Mouse (Mus musculus) liver, postnatal 0 days (tissue): ENCODE results near the gene Bbs2. TPM values are rescaled to one million over a fixed set of nuclear protein-coding genes. Genes with fewer than 3 reads are reported as not detected.
A peak's percentile ranks its signal among the peaks of the same experiment; 100 is the strongest.

Experiments
- ATAC-seq: fragments of 200-750 bp; cut with Nextera tagmentation; 2 replicates; pipeline ENCODE4 v1.8.0; 2017; ENCODE audit warnings: mild to moderate bottlenecking, moderate library complexity
- DNase-seq: peaks from one replicate; pipeline ENCODE4 v3.0.0-alpha.2; 2016
- H3K27ac ChIP-seq: fragments of 300-500 bp; sonication (generic); 2 replicates; pipeline ENCODE4 v1.5.1; 2014; ENCODE audit warnings: antibody characterized with exemption, moderate library complexity, mild to moderate bottlenecking, low read depth
- H3K27me3 ChIP-seq: fragments of 300-500 bp; sonication (generic); 2 replicates; pipeline ENCODE4 v1.6.1; 2014; ENCODE audit warnings: low read length, control low read depth, mixed read lengths; ENCODE audit not compliant: insufficient read depth
- H3K36me3 ChIP-seq: fragments of 300-500 bp; sonication (generic); replicated peaks from 2 replicates; pipeline ENCODE4 v1.6.1; 2014; ENCODE audit warnings: mild to moderate bottlenecking, control low read depth, low read length, moderate library complexity, mixed read lengths; ENCODE audit not compliant: insufficient read depth
- H3K4me1 ChIP-seq: fragments of 300-500 bp; sonication (generic); 2 replicates; pipeline ENCODE4 v1.6.1; 2014; ENCODE audit warnings: antibody characterized with exemption, mild to moderate bottlenecking, control low read depth; ENCODE audit not compliant: insufficient read depth
- H3K4me2 ChIP-seq: fragments of 300-500 bp; sonication (generic); 2 replicates; pipeline ENCODE4 v1.6.1; 2014; ENCODE audit warnings: low read depth, mild to moderate bottlenecking, low read length, moderate library complexity, mixed read lengths
- H3K4me3 ChIP-seq: fragments of 300-500 bp; sonication (generic); 2 replicates; pipeline ENCODE4 v1.5.1; 2014; ENCODE audit warnings: low read depth, low read length
- H3K9ac ChIP-seq: fragments of 300-500 bp; sonication (generic); replicated peaks from 2 replicates; pipeline ENCODE4 v1.6.1; 2014; ENCODE audit warnings: mild to moderate bottlenecking, moderate library complexity
- H3K9me3 ChIP-seq: fragments of 300-500 bp; sonication (generic); 2 replicates; pipeline ENCODE4 v1.6.1; 2016; ENCODE audit warnings: mild to moderate bottlenecking, control low read depth, low read length, mixed read lengths
- CTCF ChIP-seq: sonication (generic); IDR thresholded peaks from 2 replicates; pipeline ENCODE4 v1.5.1; 2016; ENCODE audit warnings: antibody characterized with exemption, low read depth
- EP300 ChIP-seq: IDR thresholded peaks from 2 replicates; pipeline ENCODE4 v1.6.1; 2016; ENCODE audit warnings: antibody characterized with exemption, low read depth, mild to moderate bottlenecking
- WGBS: fragments of 180-500 bp; shearing (Covaris S2); extraction: QIAGEN DNeasy Blood & Tissue Kit; methylation state at CpG from one replicate; pipeline ENCODE4 v1.1.7; 2014; ENCODE audit not compliant: insufficient replicate concordance; 5-methylcytosine and 5-hydroxymethylcytosine counted together
- polyA plus RNA-seq: library from polyadenylated mRNA; unstranded; fragments of >200 nt; fragmentation: Nextera tagmentation; extraction: Ambion mirVana; gene quantifications from 2 replicates; pipeline ENCODE4 v1.2.1, GENCODE M21; 2015

The Bbs2 gene
- polyA plus RNA-seq, 1 experiment from 2014 or later = 1.8 TPM

- TF ChIP-seq EP300 (no peak), CTCF (no peak)
- no peaks in the 10 kb centered on the region for H3K36me3 ChIP-seq
- no peaks in the 10 kb centered on the region for H3K9me3 ChIP-seq
- peaks cover 15% of the 10 kb centered on the region for H3K4me1 ChIP-seq
- H3K27me3 ChIP-seq = no peaks in the 10 kb centered on the region
- WGBS = 59% methylated on average over 3 of the region's 3 CpGs
- H3K27ac ChIP-seq = no peak overlapping the region
- no peak for ATAC-seq
- no peak for DNase-seq
- no peak overlapping the region for H3K4me2 ChIP-seq
- no peak overlapping the region for H3K9ac ChIP-seq
- H3K4me3 ChIP-seq = no peak overlapping the region
Observed at GRCm38 (mm10) chr8:94107871-94108270, 9.1 kb upstream of the Bbs2 start.

DNA sequence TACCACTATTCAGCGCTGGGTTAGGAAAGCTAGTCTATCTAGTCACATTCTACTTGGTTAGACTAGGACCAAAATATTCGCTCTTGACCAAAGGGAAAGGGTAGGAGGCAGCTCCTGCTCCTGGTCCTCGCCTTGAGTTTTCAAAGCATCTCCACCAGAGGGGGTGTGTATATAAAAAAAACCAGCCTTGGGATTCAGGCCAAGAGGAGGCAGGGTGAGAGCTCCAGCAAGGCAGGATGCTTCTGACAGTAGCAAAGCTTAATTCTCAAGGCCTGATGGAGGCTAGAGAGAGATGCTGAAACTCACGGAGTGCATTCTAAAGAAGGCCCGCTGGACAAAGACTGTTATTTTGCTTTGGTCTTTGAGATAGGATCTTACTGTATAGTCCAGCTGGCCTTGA, 5.4 kb upstream of the Bbs2 start:
- H3K9ac ChIP-seq = no peak overlapping the region
- DNase-seq (no peak), ATAC-seq (no peak)
- H3K4me1 ChIP-seq = peaks cover under 1% of the 10 kb centered on the region
- H3K36me3 ChIP-seq = no peaks in the 10 kb centered on the region
- H3K4me3 ChIP-seq = no peak overlapping the region
- TF ChIP-seq EP300 (no peak), CTCF (no peak; the same call in 1 of the 2 replicates)
- no peaks in the 10 kb centered on the region for H3K9me3 ChIP-seq
- no peak overlapping the region for H3K4me2 ChIP-seq
- H3K27ac ChIP-seq = no peak overlapping the region
- H3K27me3 ChIP-seq = no peaks in the 10 kb centered on the region
- WGBS = 52% methylated on average over 5 of the region's 5 CpGs

DNA sequence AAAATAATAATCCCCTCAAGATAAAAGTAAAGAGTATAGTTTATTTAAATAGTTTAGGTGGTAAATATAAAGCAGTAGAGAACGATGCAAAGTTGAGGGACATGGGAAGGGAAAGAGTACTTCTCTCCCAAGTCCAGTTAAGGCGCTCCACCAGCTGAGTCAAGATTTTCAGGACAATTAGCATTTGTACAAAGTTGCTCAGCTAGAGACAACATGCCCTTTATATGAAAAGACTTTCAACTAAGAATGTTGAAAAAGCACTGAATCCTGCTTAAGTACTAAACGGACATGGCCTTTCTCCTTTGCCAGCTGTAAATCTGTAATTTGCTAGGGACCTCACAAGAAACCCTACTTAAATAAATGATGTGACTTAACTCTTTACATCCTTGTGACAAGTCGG, 268 bp upstream of the Bbs2 start:
- Histone ChIP-seq H3K27me3 (no peaks in the 10 kb centered on the region), H3K4me3 (peak overlapping the region; percentile 64), H3K27ac (peak overlapping the region; percentile 79), H3K9me3 (no peaks in the 10 kb centered on the region), H3K4me2 (peak overlapping the region; percentile 68), H3K4me1 (peaks cover 10% of the 10 kb centered on the region), H3K9ac (peak overlapping the region; percentile 55; the same call in 1 of the 2 replicates), H3K36me3 (no peaks in the 10 kb centered on the region)
- 64% methylated on average over 4 of the region's 4 CpGs for WGBS
- TF ChIP-seq CTCF (no peak), EP300 (no peak)
- ATAC-seq (no peak), DNase-seq (no peak)

DNA sequence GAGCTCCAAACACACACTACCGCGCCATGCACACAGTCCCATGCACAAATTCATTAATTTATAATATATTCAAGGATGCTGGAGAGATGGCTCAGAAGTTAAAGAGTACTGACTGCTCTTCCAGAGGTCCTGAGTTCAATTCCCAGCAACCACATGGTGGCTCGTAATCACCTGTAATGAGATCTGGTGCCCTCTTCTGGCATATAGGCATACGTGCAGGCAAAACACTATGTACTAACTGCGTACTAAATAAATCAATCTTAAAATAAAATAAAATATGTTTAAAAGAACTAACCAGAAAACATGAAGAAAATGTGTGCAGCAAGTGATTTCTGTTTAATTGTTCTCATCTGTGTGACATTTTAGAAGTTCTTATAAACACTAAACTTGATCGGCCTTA, 4.4 kb downstream of the Bbs2 start:
- WGBS = 79% methylated on average over 6 of the region's 6 CpGs
- Histone ChIP-seq H3K36me3 (no peaks in the 10 kb centered on the region), H3K4me2 (no peak overlapping the region)

DNA sequence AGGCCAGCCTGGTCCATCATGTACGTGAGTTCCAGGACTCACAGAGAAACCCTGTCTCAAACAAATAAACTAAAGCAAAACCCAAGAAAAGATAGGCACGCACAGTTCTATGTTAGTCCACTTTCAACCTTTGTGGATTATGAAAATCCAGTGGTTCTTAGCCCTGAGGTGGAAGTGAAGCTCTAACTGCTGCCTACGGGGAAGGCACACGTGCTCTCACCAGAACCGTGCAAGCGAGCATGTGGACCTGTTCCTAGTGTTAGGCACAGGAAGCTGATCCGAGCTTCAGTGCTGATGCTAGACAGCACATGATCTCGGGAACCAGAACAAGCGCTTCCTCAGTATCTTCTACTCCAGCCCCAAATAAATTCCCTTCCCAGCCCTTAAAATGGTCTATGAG, 5.9 kb downstream of the Bbs2 start:
- 0 out of 2 replicates have a peak, but pooled peaks cover 3% of the 10 kb centered on the region for H3K4me1 ChIP-seq
- DNase-seq = no peak
- no peaks in the 10 kb centered on the region for H3K27me3 ChIP-seq
- no peak overlapping the region for H3K9ac ChIP-seq
- no peak overlapping the region for H3K4me3 ChIP-seq
- WGBS = 71% methylated on average over 9 of the region's 9 CpGs
- H3K9me3 ChIP-seq = no peaks in the 10 kb centered on the region
- no peak overlapping the region for H3K4me2 ChIP-seq
- no peak for ATAC-seq
- H3K27ac ChIP-seq = no peak overlapping the region
- H3K36me3 ChIP-seq = no peaks in the 10 kb centered on the region
- TF ChIP-seq EP300 (no peak), CTCF (no peak)

More for the DNA sequence above, 4.4 kb downstream of the Bbs2 start:
- Histone ChIP-seq H3K27ac (no peak overlapping the region), H3K27me3 (no peaks in the 10 kb centered on the region), H3K9ac (no peak overlapping the region), H3K4me1 (peaks cover 10% of the 10 kb centered on the region), H3K4me3 (no peak overlapping the region), H3K9me3 (no peaks in the 10 kb centered on the region)
- TF ChIP-seq EP300 (no peak), CTCF (peak; percentile 43)
- ATAC-seq (no peak), DNase-seq (no peak)

DNA sequence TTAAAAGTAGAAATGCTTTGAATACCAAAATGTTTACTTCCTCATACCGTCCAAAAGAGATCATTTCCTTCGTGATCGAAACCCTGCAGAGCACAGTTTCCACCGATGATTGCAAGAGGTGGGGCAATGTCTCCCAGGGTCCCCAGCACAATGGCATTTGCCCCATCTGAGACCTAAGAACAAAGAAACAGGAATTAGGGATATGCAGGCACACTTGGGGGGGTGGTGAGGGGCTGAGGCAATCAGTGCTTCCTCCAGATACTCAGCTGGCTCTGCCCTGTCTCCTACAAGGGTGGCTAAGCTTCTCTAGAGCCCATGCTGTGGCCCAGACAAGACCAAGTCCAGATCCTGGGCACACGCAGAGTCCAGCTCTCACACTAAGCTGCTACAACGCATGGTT, 9.0 kb downstream of the Bbs2 start:
- WGBS = 62% methylated on average over 6 of the region's 6 CpGs
- H3K4me2 ChIP-seq = no peak overlapping the region
- H3K27me3 ChIP-seq = no peaks in the 10 kb centered on the region
- no peak overlapping the region for H3K27ac ChIP-seq
- no peak overlapping the region for H3K9ac ChIP-seq
- no peaks in the 10 kb centered on the region for H3K4me1 ChIP-seq
- H3K36me3 ChIP-seq = no peaks in the 10 kb centered on the region
- no peak for ATAC-seq
- no peak for TF ChIP-seq CTCF
- no peak for TF ChIP-seq EP300
- H3K4me3 ChIP-seq = no peak overlapping the region
- no peaks in the 10 kb centered on the region for H3K9me3 ChIP-seq
- DNase-seq = no peak

DNA sequence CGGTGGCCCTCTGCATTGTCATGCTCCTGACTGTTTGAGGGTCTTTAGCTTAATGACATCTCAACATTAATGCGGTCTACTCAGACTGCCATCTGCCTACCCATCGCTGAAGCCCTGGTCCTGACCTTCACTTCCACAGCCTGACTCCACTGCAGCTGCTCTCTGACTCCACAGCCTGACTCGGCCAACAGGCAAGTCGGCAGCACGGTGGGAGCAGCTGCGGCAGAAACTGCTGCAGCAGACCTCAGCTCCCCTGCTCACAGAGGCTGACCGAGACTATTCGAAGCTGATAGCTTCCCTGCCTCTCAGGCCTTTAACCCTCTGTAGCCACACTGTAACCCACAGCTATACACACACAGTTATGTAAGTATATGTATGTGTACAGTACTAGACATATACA, 10.8 kb downstream of the Bbs2 start:
- ATAC-seq (no peak), DNase-seq (no peak)
- Histone ChIP-seq H3K4me1 (no peaks in the 10 kb centered on the region), H3K36me3 (no peaks in the 10 kb centered on the region), H3K4me3 (no peak overlapping the region), H3K27me3 (no peaks in the 10 kb centered on the region), H3K4me2 (no peak overlapping the region), H3K9ac (no peak overlapping the region), H3K9me3 (no peaks in the 10 kb centered on the region), H3K27ac (no peak overlapping the region)
- TF ChIP-seq EP300 (no peak), CTCF (no peak)
- 89% methylated on average over 9 of the region's 9 CpGs for WGBS
